Mouse (Mus musculus) Patski (cell line): Measurements from ENCODE around the gene Erbin. TPM values are rescaled to one million over a fixed set of nuclear protein-coding genes. Genes with fewer than 3 reads are reported as not detected.

ENCODE experiments used
- ATAC-seq: fragments of 100-300 bp; one replicate; pipeline ENCODE4 v1.8.0; 2021
- CTCF ChIA-PET: fragments of 350-600 bp; sonication (Branson Sonifier 250); formaldehyde crosslinking; loops from one replicate; lab custom pipeline; 2022; ENCODE audit warnings: inconsistent platforms; lab: Charles Lee
- POLR2A ChIA-PET: fragments of 350-600 bp; sonication (Branson Sonifier 250); formaldehyde crosslinking; loops from one replicate; lab custom pipeline; 2022; ENCODE audit warnings: antibody characterized with exemption, inconsistent platforms; lab: Charles Lee
- DNase-seq: peaks from one replicate; pipeline ENCODE4 v3.0.0-alpha.2; 2011; ENCODE audit warnings: low read depth, low spot score
- H3K27me3 ChIP-seq: fragments of 371-371 bp; one replicate; pipeline ENCODE4 v1.5.1; 2021
- CTCF ChIP-seq: fragments of 100-300 bp; IDR thresholded peaks from one replicate; pipeline ENCODE4 v1.5.1; 2021
- in situ Hi-C: fragments of 300-500 bp; cut with MboI; formaldehyde crosslinking; loops from 3 replicates; pipeline ENCODE4 v1.11.1; 2018; ENCODE audit warnings: low pct_unique_long_range_greater_than_20kb, mixed read lengths
- polyA plus RNA-seq: library from polyadenylated mRNA; unstranded; gene quantifications from one replicate; pipeline ENCODE4 v1.2.3, GENCODE M21; 2021

Erbin gene
- polyA plus RNA-seq, 1 experiment from 2014 or later: 99.6 TPM

DNA sequence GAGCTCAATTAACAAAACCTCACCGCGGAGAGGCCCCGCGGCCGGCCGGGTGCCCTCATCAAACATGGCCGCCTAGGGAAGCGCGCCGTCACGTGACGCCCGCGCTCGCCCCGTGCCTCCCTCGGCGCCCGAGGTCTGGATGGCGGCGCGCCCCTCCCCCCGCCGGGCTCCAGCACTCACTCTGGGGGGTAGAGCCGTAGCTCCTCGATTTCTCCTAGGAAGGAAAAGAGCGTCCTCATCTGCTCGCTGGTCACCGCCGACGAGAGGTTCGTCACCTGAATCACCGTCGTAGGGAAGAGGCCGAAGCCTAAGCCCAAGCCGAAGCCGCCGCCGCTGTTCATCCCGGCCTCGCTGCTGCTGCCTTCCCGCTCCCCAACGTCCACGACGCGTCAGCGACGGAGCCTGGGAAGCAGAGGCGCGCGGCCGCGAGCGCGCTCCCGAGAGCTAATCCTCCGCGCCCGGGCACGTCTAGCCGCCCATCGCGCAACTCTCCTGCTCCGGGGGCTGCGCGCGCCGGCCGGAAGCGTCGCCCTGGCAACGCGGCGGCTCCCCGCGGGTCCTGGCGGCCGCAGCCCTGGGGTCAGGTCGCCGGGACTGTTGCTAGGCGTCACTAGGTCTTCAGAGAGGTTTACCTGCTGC, 146.1 kb downstream of the Erbin start, which contains the start of gene Srek1:
Srek1 (minus strand) TSS at position 490 of the 639 bp plus-strand sequence.
- ATAC-seq (peak; percentile 72), DNase-seq (peak; percentile 55)
- in situ Hi-C loops: no loop called here
- no peak for TF ChIP-seq CTCF
- no peaks in the 10 kb centered on the region for H3K27me3 ChIP-seq
- CTCF ChIA-PET: interaction anchor here (1.1 to 1.4 kb wide), 2 partner anchors 78 to 315 kb away, joined by 3 read pairs; no protein-coding TSS in a partner anchor
- POLR2A ChIA-PET: interaction anchor here (0.7 to 1.4 kb wide), 3 partner anchors 13 to 315 kb away, joined by 3 read pairs; no protein-coding TSS in a partner anchor

GRCm38 (mm10) chr13:103773407-103774118, 146.8 kb downstream of the Erbin start:
- in situ Hi-C loops: no loop called here
- peak; percentile 48 for DNase-seq
- ChIA-PET POLR2A (interaction anchor here (1.0 to 1.4 kb wide), 2 partner anchors 13 to 316 kb away, joined by 3 read pairs; no protein-coding TSS in a partner anchor), CTCF (interaction anchor here (1.4 kb wide), 1 partner anchor 316 kb away, joined by 3 read pairs; no protein-coding TSS in a partner anchor)
- no peaks in the 10 kb centered on the region for H3K27me3 ChIP-seq
- no peak for TF ChIP-seq CTCF
- peak; percentile 28 for ATAC-seq

DNA sequence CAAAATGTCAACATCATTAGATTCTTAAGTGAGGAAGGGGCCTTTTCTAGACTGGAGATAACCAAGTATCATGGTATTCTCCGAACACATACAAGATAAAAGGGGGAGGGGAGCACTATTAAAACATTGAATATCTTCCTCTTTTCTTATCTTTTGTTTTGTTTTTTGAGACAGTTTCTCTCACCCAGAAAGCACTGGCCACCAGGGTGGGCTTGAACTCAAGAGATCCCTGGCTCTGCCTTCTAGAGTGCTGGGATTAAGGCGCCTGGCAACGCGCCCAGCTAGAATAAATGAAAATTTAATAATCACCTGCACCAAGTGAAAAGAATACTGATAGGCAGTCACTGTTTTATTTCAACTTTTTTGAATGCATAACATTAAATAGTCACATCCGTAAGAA, 147.4 kb downstream of the Erbin start:
- no peaks in the 10 kb centered on the region for H3K27me3 ChIP-seq
- ChIA-PET POLR2A (no interaction called here), CTCF (no interaction called here)
- TF ChIP-seq CTCF: no peak
- in situ Hi-C loops: no loop called here
- ATAC-seq (no peak), DNase-seq (no peak)

DNA sequence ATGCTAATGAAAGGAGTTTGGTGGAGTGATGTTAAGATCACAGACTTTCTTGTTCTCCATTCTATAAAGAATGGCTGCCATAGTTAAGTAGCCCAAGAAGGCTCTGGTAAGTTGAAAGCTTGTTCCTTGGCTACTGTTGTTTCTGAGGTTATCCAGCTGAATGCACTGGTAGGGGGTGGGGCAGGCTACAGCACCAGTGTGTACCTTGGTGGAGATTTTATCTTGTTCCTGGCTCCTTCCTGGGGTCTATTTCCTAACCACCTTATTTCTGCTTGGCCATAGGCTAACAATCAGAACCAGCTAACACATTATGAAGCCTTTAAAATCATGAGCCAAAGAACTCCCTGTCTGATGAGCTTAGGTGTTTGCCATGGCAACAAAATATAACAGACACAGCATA, 149.5 kb downstream of the Erbin start:
- ATAC-seq (no peak), DNase-seq (no peak)
- in situ Hi-C loops: no loop called here
- no peak for TF ChIP-seq CTCF
- ChIA-PET POLR2A (no interaction called here), CTCF (interaction anchor here (2.2 to 2.3 kb wide), 2 partner anchors 9 to 20 kb away, joined by 5 to 10 read pairs; no protein-coding TSS in a partner anchor)
- H3K27me3 ChIP-seq: no peaks in the 10 kb centered on the region

Other genes with a start within 250 kb of the Erbin start
- gene Srek1, start 145.9 kb downstream of the Erbin start, polyA plus RNA-seq: 57.7 TPM
- gene Nln, start 189.1 kb upstream of the Erbin start, polyA plus RNA-seq: 29.2 TPM
- gene Sgtb, start 189.2 kb upstream of the Erbin start, polyA plus RNA-seq: 8.3 TPM